Mouse (Mus musculus): ENCODE measurements around the gene Art5. TPM values are rescaled to one million over a fixed set of nuclear protein-coding genes. Genes with fewer than 3 reads are reported as not detected.
A peak's percentile ranks its signal among the peaks of the same experiment; 100 is the strongest.

The Art5 gene
- 3.8 and 4.2 TPM in 2 replicates for polyA plus RNA-seq (2016; fragmentation: Nextera tagmentation; extraction: Ambion mirVana)

GRCm38 (mm10) chr7:102109171-102109570 lies at the start of gene Art5:
TSS of gene Art5 (minus strand) at chr7:102109489.
- Histone ChIP-seq H3K4me3 (no peak within 1 kb of the TSS), H3K27ac (no peak within 1 kb of the TSS), H3K4me1 (peaks cover 12% of the 10 kb centered on the region), H3K36me3 (no peaks in the 10 kb centered on the region), H3K9me3 (no peaks in the 10 kb centered on the region), H3K27me3 (ENCODE audit: insufficient read depth, poor library complexity, severe bottlenecking) (peaks cover 12% of the 10 kb centered on the region)
- 77% methylated on average over 7 of the region's 7 CpGs for WGBS
- DNase-seq (ENCODE audit: low spot score): no peak

- H3K4me1 ChIP-seq: no peaks in the 10 kb centered on the region
- H3K4me3 ChIP-seq: no peak overlapping the region
- WGBS: 89% methylated on average over 5 of the region's 5 CpGs
- no peaks in the 10 kb centered on the region for H3K9me3 ChIP-seq
- H3K36me3 ChIP-seq: peaks cover 93% of the 10 kb centered on the region
- no peak for DNase-seq (ENCODE audit: low spot score)
- no peaks in the 10 kb centered on the region for H3K27me3 ChIP-seq (ENCODE audit: insufficient read depth, poor library complexity, severe bottlenecking)
- no peak overlapping the region for H3K27ac ChIP-seq
Observed at GRCm38 (mm10) chr7:102153691-102154090, 44.4 kb upstream of the Art5 start.

DNA sequence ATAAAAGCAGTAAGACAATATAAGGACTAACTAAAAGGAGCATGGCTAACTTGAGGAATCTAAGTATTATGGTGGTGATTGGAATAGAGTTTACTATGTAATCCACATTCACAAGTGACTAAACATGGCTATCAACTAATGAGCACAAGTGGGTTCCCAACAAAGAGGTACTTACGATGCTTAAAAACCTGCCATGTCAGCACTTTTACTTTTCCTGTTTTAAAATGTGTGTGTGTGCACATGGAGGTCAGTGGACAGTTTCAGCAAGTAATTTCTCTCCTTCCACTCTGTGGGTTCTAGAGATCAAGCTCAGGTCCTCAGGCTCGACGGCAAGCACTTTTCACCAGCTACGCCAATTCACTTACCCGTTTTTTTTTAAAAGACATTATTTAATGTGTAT lies 28.6 kb upstream of the Art5 start:
- Histone ChIP-seq H3K9me3 (no peaks in the 10 kb centered on the region), H3K27me3 (ENCODE audit: insufficient read depth, poor library complexity, severe bottlenecking) (no peaks in the 10 kb centered on the region), H3K4me3 (no peak overlapping the region), H3K36me3 (peaks cover 87% of the 10 kb centered on the region), H3K27ac (no peak overlapping the region), H3K4me1 (no peaks in the 10 kb centered on the region)
- 97% methylated on average over 5 of the region's 5 CpGs for WGBS
- DNase-seq (ENCODE audit: low spot score): no peak

DNA sequence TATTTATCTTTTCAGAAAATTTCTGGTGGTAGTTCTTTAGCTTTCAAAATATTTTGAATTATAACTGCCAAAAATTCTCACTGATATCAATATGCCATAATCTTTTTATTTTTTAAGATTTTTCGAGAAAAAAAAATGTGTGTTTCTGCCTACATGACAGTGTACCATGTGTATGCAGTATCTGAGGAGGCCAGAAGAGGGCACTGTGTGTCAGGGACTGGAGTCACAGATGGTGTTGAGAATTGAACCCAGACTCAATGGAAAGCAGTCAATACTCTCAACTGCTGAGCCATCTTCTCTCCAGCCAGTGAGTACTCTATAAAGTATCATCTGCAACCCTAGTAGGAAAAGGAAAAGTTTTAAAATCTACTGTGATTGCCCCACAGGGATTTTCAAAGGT lies 28.2 kb upstream of the Art5 start:
- H3K4me3 ChIP-seq: no peak overlapping the region
- H3K27me3 ChIP-seq (ENCODE audit: insufficient read depth, poor library complexity, severe bottlenecking): no peaks in the 10 kb centered on the region
- H3K4me1 ChIP-seq: no peaks in the 10 kb centered on the region
- H3K27ac ChIP-seq: no peak overlapping the region
- H3K9me3 ChIP-seq: no peaks in the 10 kb centered on the region
- WGBS: 84% methylated on average over 1 of the region's 1 CpGs
- peaks cover 89% of the 10 kb centered on the region for H3K36me3 ChIP-seq
- no peak for DNase-seq (ENCODE audit: low spot score)

- H3K9me3 ChIP-seq: no peaks in the 10 kb centered on the region
- no peaks in the 10 kb centered on the region for H3K4me1 ChIP-seq
- no peak overlapping the region for H3K4me3 ChIP-seq
- H3K36me3 ChIP-seq: peaks cover 93% of the 10 kb centered on the region
- no peaks in the 10 kb centered on the region for H3K27me3 ChIP-seq (ENCODE audit: insufficient read depth, poor library complexity, severe bottlenecking)
- no peak overlapping the region for H3K27ac ChIP-seq
- DNase-seq (ENCODE audit: low spot score): no peak
- WGBS: 97% methylated on average over 4 of the region's 4 CpGs
Observed at GRCm38 (mm10) chr7:102132395-102132794, 23.1 kb upstream of the Art5 start.

GRCm38 (mm10) chr7:102120326-102120725 lies 11.0 kb upstream of the Art5 start:
- DNase-seq (ENCODE audit: low spot score): no peak
- Histone ChIP-seq H3K9me3 (no peaks in the 10 kb centered on the region), H3K4me3 (no peak overlapping the region), H3K36me3 (peaks cover 73% of the 10 kb centered on the region), H3K4me1 (peaks cover 7% of the 10 kb centered on the region; the same call in 1 of the 2 replicates), H3K27me3 (ENCODE audit: insufficient read depth, poor library complexity, severe bottlenecking) (no peaks in the 10 kb centered on the region), H3K27ac (no peak overlapping the region)
- 93% methylated on average over 10 of the region's 10 CpGs for WGBS

DNA sequence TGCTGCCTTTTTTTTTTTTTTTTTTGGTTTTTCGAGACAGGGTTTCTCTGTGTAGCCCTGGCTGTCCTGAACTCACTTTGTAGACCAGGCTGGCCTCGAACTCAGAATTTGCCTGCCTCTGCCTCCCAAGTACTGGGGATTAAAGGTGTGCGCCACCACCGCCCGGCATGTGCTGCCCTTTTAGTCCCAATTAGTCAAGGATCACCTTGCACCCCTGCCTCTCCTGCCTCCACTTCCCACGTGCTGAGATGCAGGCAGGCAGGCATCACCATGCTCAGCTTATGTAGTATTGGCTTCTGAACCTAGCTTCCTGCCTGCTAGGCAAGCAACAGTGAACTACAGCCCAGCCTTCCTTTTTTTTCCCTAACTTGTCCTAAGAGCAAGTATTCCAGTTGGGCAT lies 8.1 kb upstream of the Art5 start:
- Histone ChIP-seq H3K4me3 (no peak overlapping the region), H3K27ac (no peak overlapping the region), H3K36me3 (peaks cover 43% of the 10 kb centered on the region), H3K27me3 (ENCODE audit: insufficient read depth, poor library complexity, severe bottlenecking) (peaks cover 12% of the 10 kb centered on the region), H3K9me3 (no peaks in the 10 kb centered on the region), H3K4me1 (peaks cover 7% of the 10 kb centered on the region; the same call in 1 of the 2 replicates)
- no peak for DNase-seq (ENCODE audit: low spot score)
- 78% methylated on average over 6 of the region's 6 CpGs for WGBS

- Histone ChIP-seq H3K27me3 (ENCODE audit: insufficient read depth, poor library complexity, severe bottlenecking) (peaks cover 12% of the 10 kb centered on the region), H3K4me1 (peaks cover 7% of the 10 kb centered on the region; the same call in 1 of the 2 replicates), H3K36me3 (peaks cover 37% of the 10 kb centered on the region), H3K4me3 (no peak within 1 kb of the TSS), H3K27ac (no peak within 1 kb of the TSS), H3K9me3 (no peaks in the 10 kb centered on the region)
- no peak for DNase-seq (ENCODE audit: low spot score)
- WGBS: 33% methylated on average over 7 of the region's 7 CpGs
Observed at GRCm38 (mm10) chr7:102116579-102117331, 7.5 kb upstream of the Art5 start, which contains the start of gene Chrna10. TSS of gene Chrna10 (minus strand) at chr7:102116828.

- 64% methylated on average over 45 of the region's 45 CpGs for WGBS
- DNase-seq (ENCODE audit: low spot score): no peak
- no peak overlapping the region; the same call in 1 of the 2 replicates for H3K4me3 ChIP-seq
- H3K9me3 ChIP-seq: no peaks in the 10 kb centered on the region
- peaks cover 7% of the 10 kb centered on the region; the same call in 1 of the 2 replicates for H3K4me1 ChIP-seq
- H3K27ac ChIP-seq: no peak overlapping the region
- H3K27me3 ChIP-seq (ENCODE audit: insufficient read depth, poor library complexity, severe bottlenecking): peaks cover 12% of the 10 kb centered on the region
- H3K36me3 ChIP-seq: peaks cover 4% of the 10 kb centered on the region; the same call in 1 of the 2 replicates
Observed at GRCm38 (mm10) chr7:102113151-102113729, 4.0 kb upstream of the Art5 start.

DNA sequence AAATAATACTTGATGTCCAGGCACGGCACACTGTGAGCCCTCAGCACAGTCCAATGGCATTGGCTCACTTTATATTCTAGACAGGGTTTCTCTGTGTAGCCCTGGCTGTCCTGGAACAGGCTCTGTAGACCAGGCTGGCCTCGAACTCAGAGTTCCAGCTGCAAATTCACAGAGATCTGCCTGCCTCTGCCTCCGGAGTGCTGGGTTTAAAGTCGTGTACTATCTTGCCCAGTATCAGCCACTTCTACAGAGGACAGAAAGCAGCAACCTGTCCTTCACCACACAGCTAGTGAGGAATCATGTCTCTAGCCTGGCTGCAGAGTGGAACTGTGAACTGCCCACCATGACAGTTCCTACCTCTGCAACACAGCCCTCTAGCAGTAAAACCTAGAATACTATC lies 457 bp upstream of the Art5 start:
- no peak overlapping the region for H3K27ac ChIP-seq
- peaks cover 12% of the 10 kb centered on the region for H3K4me1 ChIP-seq
- peaks cover 12% of the 10 kb centered on the region for H3K27me3 ChIP-seq (ENCODE audit: insufficient read depth, poor library complexity, severe bottlenecking)
- 87% methylated on average over 4 of the region's 4 CpGs for WGBS
- H3K9me3 ChIP-seq: no peaks in the 10 kb centered on the region
- H3K4me3 ChIP-seq: no peak overlapping the region
- DNase-seq (ENCODE audit: low spot score): no peak
- H3K36me3 ChIP-seq: no peaks in the 10 kb centered on the region

GRCm38 (mm10) chr7:102108206-102108605 lies 1.1 kb downstream of the Art5 start:
- H3K4me3 ChIP-seq: no peak overlapping the region
- peaks cover 13% of the 10 kb centered on the region for H3K4me1 ChIP-seq
- H3K27ac ChIP-seq: no peak overlapping the region
- DNase-seq (ENCODE audit: low spot score): no peak
- peaks cover 5% of the 10 kb centered on the region for H3K27me3 ChIP-seq (ENCODE audit: insufficient read depth, poor library complexity, severe bottlenecking)
- H3K36me3 ChIP-seq: no peaks in the 10 kb centered on the region
- WGBS: 75% methylated on average over 1 of the region's 1 CpGs
- no peaks in the 10 kb centered on the region for H3K9me3 ChIP-seq

GRCm38 (mm10) chr7:102106700-102107141 lies 2.6 kb downstream of the Art5 start:
- DNase-seq (ENCODE audit: low spot score): peak; percentile 80
- Histone ChIP-seq H3K27ac (peak overlapping the region; percentile 78), H3K27me3 (ENCODE audit: insufficient read depth, poor library complexity, severe bottlenecking) (no peaks in the 10 kb centered on the region), H3K9me3 (no peaks in the 10 kb centered on the region), H3K4me1 (peaks cover 27% of the 10 kb centered on the region), H3K4me3 (peak overlapping the region; percentile 61), H3K36me3 (no peaks in the 10 kb centered on the region)
- 8% methylated on average over 23 of the region's 23 CpGs for WGBS

DNA sequence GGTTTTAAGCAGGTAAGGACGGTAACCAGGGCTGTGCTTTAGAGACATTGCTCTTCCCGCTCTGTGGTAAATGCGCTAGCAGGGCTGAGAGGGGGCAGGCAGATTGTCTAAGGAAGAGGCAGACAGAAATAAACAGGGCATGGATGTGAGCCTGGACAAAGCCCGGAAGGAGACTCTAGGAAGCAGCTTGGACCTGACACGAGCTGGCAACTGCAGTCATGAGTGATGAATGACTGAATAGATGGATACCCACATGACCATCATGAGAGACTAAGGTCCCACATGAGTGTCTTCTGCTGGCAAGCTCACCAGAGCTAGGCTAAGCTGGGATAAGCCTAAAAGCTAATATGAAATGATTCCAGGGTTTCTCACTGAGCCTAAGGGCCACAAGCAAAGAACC lies 5.2 kb downstream of the Art5 start:
- Histone ChIP-seq H3K4me3 (no peak overlapping the region), H3K27me3 (ENCODE audit: insufficient read depth, poor library complexity, severe bottlenecking) (no peaks in the 10 kb centered on the region), H3K27ac (0 out of 2 replicates have a peak overlapping the region, but pooled peaks have one; percentile 3), H3K36me3 (no peaks in the 10 kb centered on the region), H3K9me3 (no peaks in the 10 kb centered on the region), H3K4me1 (peaks cover 51% of the 10 kb centered on the region)
- whole genome bisulfite sequencing: 62% methylated on average over 5 of the region's 5 CpGs
- no peak for DNase-seq (ENCODE audit: low spot score)

Measured in heart, embryonic 10.5 days (tissue).